Mouse (Mus musculus): ENCODE results near the gene Tgm1. TPM values are rescaled to one million over a fixed set of nuclear protein-coding genes. Genes with fewer than 3 reads are reported as not detected.

Gene Tgm1
- polyA plus RNA-seq, 1 experiment: 5.1 TPM

DNA sequence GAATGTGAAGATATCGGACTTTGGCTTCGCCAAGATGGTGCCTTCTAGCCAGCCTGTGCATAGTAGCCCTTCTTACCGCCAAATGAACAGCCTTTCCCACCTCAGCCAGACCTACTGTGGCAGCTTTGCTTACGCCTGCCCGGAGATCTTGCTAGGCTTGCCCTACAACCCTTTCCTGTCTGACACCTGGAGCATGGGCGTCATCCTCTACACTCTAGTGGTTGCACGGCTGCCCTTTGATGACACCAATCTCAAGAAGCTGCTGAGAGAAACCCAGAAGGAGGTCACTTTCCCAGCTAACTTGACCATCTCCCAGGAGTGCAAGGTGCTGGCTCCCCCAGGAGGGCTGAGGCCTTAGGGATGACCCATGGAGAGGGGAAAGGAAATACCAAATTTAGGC lies 62.2 kb downstream of the Tgm1 start:
- H3K27ac ChIP-seq (ENCODE audit: control insufficient read depth, insufficient read depth, low read depth, low read length, poor library complexity): no peak overlapping the region
- no peak overlapping the region for H3K4me3 ChIP-seq (replicated peaks; ENCODE audit: control insufficient read depth, low read depth, low read length)
- TF ChIP-seq POLR2A (IDR thresholded peaks at IDR 0.05; ENCODE audit: borderline replicate concordance, control insufficient read depth, low read depth, low read length) (no peak), CTCF (IDR thresholded peaks at IDR 0.05; ENCODE audit: control insufficient read depth, insufficient read depth, low read length) (no peak)
- no peaks in the 10 kb centered on the region for H3K4me1 ChIP-seq (ENCODE audit: control insufficient read depth, insufficient read depth, low read length)
- WGBS: 81% methylated on average over 7 of the region's 7 CpGs

Other genes with a start within 250 kb of the Tgm1 start
- 39.2 and 47.3 TPM in 2 replicates for gene Dhrs4, start 235.2 kb downstream of the Tgm1 start, polyA plus RNA-seq (2011; ENCODE audit: insufficient read depth, insufficient read length, low replicate concordance, missing spikeins)
- gene Carmil3, start 223.3 kb downstream of the Tgm1 start, polyA plus RNA-seq (2011; ENCODE audit: insufficient read depth, insufficient read length, low replicate concordance, missing spikeins): 0.79 and 3.5 TPM in 2 replicates
- gene Cpne6, start 203.5 kb downstream of the Tgm1 start, polyA plus RNA-seq (2011; ENCODE audit: insufficient read depth, insufficient read length, low replicate concordance, missing spikeins): not detected in 2 replicates
- gene Nrl, start 188.9 kb downstream of the Tgm1 start, polyA plus RNA-seq (2011; ENCODE audit: insufficient read depth, insufficient read length, low replicate concordance, missing spikeins): 0.25 and 0.70 TPM in 2 replicates
- gene Pck2, start 173.7 kb downstream of the Tgm1 start, polyA plus RNA-seq (2011; ENCODE audit: insufficient read depth, insufficient read length, low replicate concordance, missing spikeins): 42.6 and 60.8 TPM in 2 replicates
- 26.4 and 42.3 TPM in 2 replicates for gene Dcaf11, start 153.9 kb downstream of the Tgm1 start, polyA plus RNA-seq (2011; ENCODE audit: insufficient read depth, insufficient read length, low replicate concordance, missing spikeins)
- gene A730061H03Rik, start 153.5 kb downstream of the Tgm1 start, polyA plus RNA-seq (2011; ENCODE audit: insufficient read depth, insufficient read length, low replicate concordance, missing spikeins): not detected in 2 replicates
- not detected in 2 replicates for gene Fitm1, start 138.3 kb downstream of the Tgm1 start, polyA plus RNA-seq (2011; ENCODE audit: insufficient read depth, insufficient read length, low replicate concordance, missing spikeins)
- 187 and 268 TPM in 2 replicates for gene Psme1, start 135.8 kb downstream of the Tgm1 start, polyA plus RNA-seq (2011; ENCODE audit: insufficient read depth, insufficient read length, low replicate concordance, missing spikeins)
- 12.3 and 48.5 TPM in 2 replicates for gene Emc9, start 128.6 kb downstream of the Tgm1 start, polyA plus RNA-seq (2011; ENCODE audit: insufficient read depth, insufficient read length, low replicate concordance, missing spikeins)
- 152 and 175 TPM in 2 replicates for gene Psme2, start 122.8 kb downstream of the Tgm1 start, polyA plus RNA-seq (2011; ENCODE audit: insufficient read depth, insufficient read length, low replicate concordance, missing spikeins)
- gene Rnf31, start 122.2 kb downstream of the Tgm1 start, polyA plus RNA-seq (2011; ENCODE audit: insufficient read depth, insufficient read length, low replicate concordance, missing spikeins): 79.5 and 160 TPM in 2 replicates
- gene Irf9, start 110.4 kb downstream of the Tgm1 start, polyA plus RNA-seq (2011; ENCODE audit: insufficient read depth, insufficient read length, low replicate concordance, missing spikeins): 60.8 and 84.3 TPM in 2 replicates
- 13.2 and 28.5 TPM in 2 replicates for gene Rec8, start 95.9 kb downstream of the Tgm1 start, polyA plus RNA-seq (2011; ENCODE audit: insufficient read depth, insufficient read length, low replicate concordance, missing spikeins)
- 24.9 and 49.5 TPM in 2 replicates for gene Ipo4, start 78.0 kb downstream of the Tgm1 start, polyA plus RNA-seq (2011; ENCODE audit: insufficient read depth, insufficient read length, low replicate concordance, missing spikeins)
- gene Gm49378, start 76.0 kb downstream of the Tgm1 start, polyA plus RNA-seq (2011; ENCODE audit: insufficient read depth, insufficient read length, low replicate concordance, missing spikeins): 2.0 and 5.8 TPM in 2 replicates
- 37.9 and 46.7 TPM in 2 replicates for gene Tm9sf1, start 70.1 kb downstream of the Tgm1 start, polyA plus RNA-seq (2011; ENCODE audit: insufficient read depth, insufficient read length, low replicate concordance, missing spikeins)
- 0.77 and 4.0 TPM in 2 replicates for gene Tssk4, start 63.7 kb downstream of the Tgm1 start, polyA plus RNA-seq (2011; ENCODE audit: insufficient read depth, insufficient read length, low replicate concordance, missing spikeins)
- gene Mdp1, start 53.4 kb downstream of the Tgm1 start, polyA plus RNA-seq (2011; ENCODE audit: insufficient read depth, insufficient read length, low replicate concordance, missing spikeins): 23.2 and 50.4 TPM in 2 replicates
- gene Gmpr2, start 42.0 kb downstream of the Tgm1 start, polyA plus RNA-seq (2011; ENCODE audit: insufficient read depth, insufficient read length, low replicate concordance, missing spikeins): 7.3 and 18.3 TPM in 2 replicates
- gene Nedd8, start 41.8 kb downstream of the Tgm1 start, polyA plus RNA-seq (2011; ENCODE audit: insufficient read depth, insufficient read length, low replicate concordance, missing spikeins): 173 and 183 TPM in 2 replicates
- 25.4 and 38.1 TPM in 2 replicates for gene Tinf2, start 32.1 kb downstream of the Tgm1 start, polyA plus RNA-seq (2011; ENCODE audit: insufficient read depth, insufficient read length, low replicate concordance, missing spikeins)
- 16.0 and 24.5 TPM in 2 replicates for gene Rabggta, start 8.3 kb upstream of the Tgm1 start, polyA plus RNA-seq (2011; ENCODE audit: insufficient read depth, insufficient read length, low replicate concordance, missing spikeins)
- 24.4 and 25.9 TPM in 2 replicates for gene Dhrs1, start 31.8 kb upstream of the Tgm1 start, polyA plus RNA-seq (2011; ENCODE audit: insufficient read depth, insufficient read length, low replicate concordance, missing spikeins)
- gene Nop9, start 31.8 kb upstream of the Tgm1 start, polyA plus RNA-seq (2011; ENCODE audit: insufficient read depth, insufficient read length, low replicate concordance, missing spikeins): 14.3 and 14.5 TPM in 2 replicates
- 1.6 TPM in 1 of 2 replicates, not detected in the other for gene Cideb, start 44.5 kb upstream of the Tgm1 start, polyA plus RNA-seq (2011; ENCODE audit: insufficient read depth, insufficient read length, low replicate concordance, missing spikeins)
- gene Ltb4r2, start 47.5 kb upstream of the Tgm1 start, polyA plus RNA-seq (2011; ENCODE audit: insufficient read depth, insufficient read length, low replicate concordance, missing spikeins): 2.8 and 6.5 TPM in 2 replicates
- 34.1 and 77.0 TPM in 2 replicates for gene Ltb4r1, start 52.0 kb upstream of the Tgm1 start, polyA plus RNA-seq (2011; ENCODE audit: insufficient read depth, insufficient read length, low replicate concordance, missing spikeins)
- 2.3 and 4.7 TPM in 2 replicates for gene Adcy4, start 70.2 kb upstream of the Tgm1 start, polyA plus RNA-seq (2011; ENCODE audit: insufficient read depth, insufficient read length, low replicate concordance, missing spikeins)
- 27.7 and 38.9 TPM in 2 replicates for gene Ripk3, start 74.9 kb upstream of the Tgm1 start, polyA plus RNA-seq (2011; ENCODE audit: insufficient read depth, insufficient read length, low replicate concordance, missing spikeins)
- 4.0 and 5.6 TPM in 2 replicates for gene Nfatc4, start 109.2 kb upstream of the Tgm1 start, polyA plus RNA-seq (2011; ENCODE audit: insufficient read depth, insufficient read length, low replicate concordance, missing spikeins)
- gene Nynrin, start 140.1 kb upstream of the Tgm1 start, polyA plus RNA-seq (2011; ENCODE audit: insufficient read depth, insufficient read length, low replicate concordance, missing spikeins): 0.93 and 1.3 TPM in 2 replicates
- not detected in 2 replicates for gene Cbln3, start 170.5 kb upstream of the Tgm1 start, polyA plus RNA-seq (2011; ENCODE audit: insufficient read depth, insufficient read length, low replicate concordance, missing spikeins)
- 12.6 and 28.3 TPM in 2 replicates for gene Khnyn, start 171.0 kb upstream of the Tgm1 start, polyA plus RNA-seq (2011; ENCODE audit: insufficient read depth, insufficient read length, low replicate concordance, missing spikeins)
- 3.0 and 3.1 TPM in 2 replicates for gene Sdr39u1, start 186.4 kb upstream of the Tgm1 start, polyA plus RNA-seq (2011; ENCODE audit: insufficient read depth, insufficient read length, low replicate concordance, missing spikeins)
- not detected in 2 replicates for gene Cma1, start 230.7 kb upstream of the Tgm1 start, polyA plus RNA-seq (2011; ENCODE audit: insufficient read depth, insufficient read length, low replicate concordance, missing spikeins)
- gene Cma2, start 237.1 kb upstream of the Tgm1 start, polyA plus RNA-seq (2011; ENCODE audit: insufficient read depth, insufficient read length, low replicate concordance, missing spikeins): not detected in 2 replicates

All from bone marrow, adult 2 months (tissue).